Mouse (Mus musculus) thymus, adult 2 months (tissue): Measurements from ENCODE around the gene Ints5. TPM values are rescaled to one million over a fixed set of nuclear protein-coding genes. Genes with fewer than 3 reads are reported as not detected.

ENCODE experiments used
- DNase-seq: peaks from one replicate; pipeline ENCODE4 v3.0.0; 2021
- H3K27ac ChIP-seq: fragments of 200-500 bp; 2 replicates; pipeline ENCODE4 v1.5.1; 2012; ENCODE audit warnings: low read length, control low read depth; ENCODE audit not compliant: control insufficient read depth, insufficient read depth
- H3K27me3 ChIP-seq: fragments of 200-500 bp; 2 replicates; pipeline ENCODE4 v1.6.1; 2012; ENCODE audit warnings: mild to moderate bottlenecking, low read length, moderate library complexity, mixed read lengths; ENCODE audit not compliant: control insufficient read depth, insufficient read depth
- H3K36me3 ChIP-seq: fragments of 200-500 bp; 2 replicates; pipeline ENCODE4 v1.6.1; 2012; ENCODE audit warnings: mild to moderate bottlenecking, low read length, moderate library complexity; ENCODE audit not compliant: control insufficient read depth, insufficient read depth
- H3K4me1 ChIP-seq: fragments of 200-500 bp; replicated peaks from 2 replicates; pipeline ENCODE4 v1.6.1; 2012; ENCODE audit warnings: low read length; ENCODE audit not compliant: control insufficient read depth, insufficient read depth
- H3K4me3 ChIP-seq: fragments of 200-500 bp; 2 replicates; pipeline ENCODE4 v1.5.1; 2012; ENCODE audit warnings: mild to moderate bottlenecking, low read length, control low read depth, moderate library complexity; ENCODE audit not compliant: control insufficient read depth, insufficient read depth
- CTCF ChIP-seq: fragments of 200-500 bp; IDR thresholded peaks from 2 replicates; pipeline ENCODE4 v1.5.1; 2012; ENCODE audit warnings: mild to moderate bottlenecking, control low read depth, low read length, moderate library complexity, borderline replicate concordance; ENCODE audit not compliant: control insufficient read depth, poor library complexity, insufficient read depth; ENCODE audit errors: extremely low read depth
- POLR2A ChIP-seq: fragments of 200-500 bp; IDR thresholded peaks from 2 replicates; pipeline ENCODE4 v1.6.1; 2012; ENCODE audit warnings: mild to moderate bottlenecking, low read length, control low read depth, moderate library complexity; ENCODE audit not compliant: control insufficient read depth, poor library complexity, insufficient read depth; ENCODE audit errors: extremely low read depth
- WGBS: fragments of 180-500 bp; shearing (Covaris S2); methylation state at CpG from one replicate; pipeline ENCODE4 v1.1.7; 2018; 5-methylcytosine and 5-hydroxymethylcytosine counted together
- polyA plus RNA-seq: library from polyadenylated mRNA; depleted of rRNA; stranded (reverse); fragments of >200 nt; gene quantifications from 2 replicates; pipeline ENCODE4 v1.2.3, GENCODE M21; 2012

Ints5 gene
- polyA plus RNA-seq, 1 experiment = 51.9 TPM

DNA sequence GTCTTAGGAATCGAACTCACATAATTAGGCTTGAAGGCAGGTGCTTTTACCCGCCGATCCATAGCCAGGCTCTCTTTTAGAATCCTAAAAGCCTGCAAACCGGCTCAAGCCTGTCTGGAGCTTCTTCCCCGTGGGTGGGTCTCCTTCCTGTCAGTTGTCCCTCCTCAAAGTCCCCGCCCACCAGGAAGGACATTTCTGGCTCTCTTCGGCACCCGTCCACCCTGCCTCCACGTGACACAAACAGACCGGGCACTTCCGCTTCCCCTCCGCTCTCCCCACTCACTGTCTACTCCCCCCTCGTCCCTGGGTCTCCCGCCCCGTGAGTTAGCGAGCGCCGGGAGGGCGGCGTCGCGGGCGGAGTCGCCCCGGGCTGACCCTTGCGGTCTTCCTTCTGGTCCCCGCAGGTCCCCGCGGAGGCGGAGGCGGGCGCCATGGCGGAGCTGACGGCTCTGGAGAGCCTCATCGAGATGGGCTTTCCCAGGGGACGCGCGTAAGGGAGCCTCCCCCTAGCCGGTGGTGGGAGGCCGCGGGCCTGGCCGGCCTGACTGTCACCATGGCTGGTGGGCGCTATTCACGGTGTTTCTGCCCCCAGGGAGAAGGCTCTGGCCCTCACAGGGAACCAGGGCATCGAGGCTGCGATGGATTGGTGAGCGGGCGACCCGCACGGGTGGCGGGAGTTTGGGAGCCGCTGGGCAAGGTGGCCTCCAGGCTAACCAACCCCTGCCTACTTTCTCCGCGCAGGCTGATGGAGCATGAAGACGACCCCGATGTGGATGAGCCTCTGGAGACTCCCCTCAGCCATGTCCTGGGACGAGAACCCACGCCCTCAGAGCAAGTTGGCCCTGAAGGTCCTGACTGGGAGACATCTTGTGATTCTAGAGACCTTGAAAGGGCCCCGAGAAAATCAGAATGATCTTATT lies 21.3 kb upstream of the Ints5 start, which contains the start of gene Ubxn1:
Ubxn1 (plus strand) TSS at position 230 of the 920 bp plus-strand sequence.
- Histone ChIP-seq H3K27me3 (no peaks in the 10 kb centered on the region), H3K4me3 (peak within 1 kb of the TSS; percentile 92), H3K27ac (peak within 1 kb of the TSS; percentile 35), H3K4me1 (peaks cover 9% of the 10 kb centered on the region), H3K36me3 (peaks cover 18% of the 10 kb centered on the region)
- DNase-seq = peak; percentile 99
- WGBS = under 1% methylated on average over 59 of the region's 59 CpGs
- TF ChIP-seq POLR2A (peak; percentile 63; the same call in 1 of the 2 replicates), CTCF (0 out of 2 replicates have a peak, but pooled peaks have one; percentile 21)

DNA sequence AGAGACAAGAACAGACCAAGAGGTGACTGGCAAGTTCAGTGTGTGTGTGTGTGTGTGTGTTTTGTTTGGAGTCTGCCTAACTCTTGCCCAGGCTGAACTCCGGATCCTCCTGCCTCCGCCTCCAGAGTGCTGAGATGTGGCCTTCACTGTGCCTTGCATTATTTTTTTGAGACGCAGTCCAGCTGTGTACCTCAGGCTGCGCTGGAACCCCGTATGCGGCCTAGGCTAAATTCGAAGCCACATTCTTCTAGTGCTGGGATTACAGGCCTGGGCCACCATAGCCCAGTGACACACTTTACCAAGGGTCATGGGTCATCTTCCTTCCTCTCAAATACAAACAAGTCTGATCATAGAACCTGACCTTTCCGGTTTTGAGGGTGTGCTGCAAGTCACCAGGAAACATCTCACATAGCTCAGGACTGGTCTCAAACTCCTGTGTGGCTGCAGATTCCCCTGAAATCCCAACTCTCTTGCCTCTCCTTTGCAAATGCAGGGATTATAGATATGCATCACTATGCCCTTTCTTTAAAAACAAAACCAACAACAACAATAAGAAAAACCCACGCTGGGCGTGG lies 20.5 kb upstream of the Ints5 start:
- no peak overlapping the region for H3K27ac ChIP-seq
- 77% methylated on average over 10 of the region's 10 CpGs for WGBS
- H3K27me3 ChIP-seq = no peaks in the 10 kb centered on the region
- peak overlapping the region; percentile 92 for H3K4me3 ChIP-seq
- DNase-seq = no peak
- H3K4me1 ChIP-seq = peaks cover 9% of the 10 kb centered on the region
- peaks cover 18% of the 10 kb centered on the region for H3K36me3 ChIP-seq
- TF ChIP-seq CTCF (no peak), POLR2A (no peak)

DNA sequence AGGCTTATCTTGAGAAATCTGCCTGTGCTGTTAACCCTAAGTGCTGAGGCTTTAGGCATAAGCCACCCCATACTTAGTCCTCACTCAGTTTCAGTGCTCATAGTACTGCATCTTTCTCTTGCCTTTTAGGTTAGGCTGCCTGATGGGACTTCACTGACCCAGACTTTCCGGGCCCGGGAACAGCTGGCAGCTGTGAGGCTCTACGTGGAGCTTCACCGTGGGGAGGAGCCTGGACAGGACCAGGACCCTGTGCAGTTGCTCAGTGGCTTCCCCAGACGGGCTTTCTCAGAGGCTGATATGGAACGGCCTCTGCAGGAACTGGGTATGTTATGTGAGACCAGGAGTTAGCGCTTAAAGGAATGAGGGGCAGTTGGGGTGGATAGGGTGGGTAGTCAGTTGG lies 17.8 kb upstream of the Ints5 start:
- Histone ChIP-seq H3K36me3 (peaks cover 18% of the 10 kb centered on the region), H3K27ac (no peak overlapping the region), H3K4me1 (peaks cover 10% of the 10 kb centered on the region), H3K27me3 (no peaks in the 10 kb centered on the region), H3K4me3 (no peak overlapping the region)
- TF ChIP-seq CTCF = no peak
- TF ChIP-seq POLR2A = no peak
- 98% methylated on average over 7 of the region's 7 CpGs for WGBS
- DNase-seq = no peak

DNA sequence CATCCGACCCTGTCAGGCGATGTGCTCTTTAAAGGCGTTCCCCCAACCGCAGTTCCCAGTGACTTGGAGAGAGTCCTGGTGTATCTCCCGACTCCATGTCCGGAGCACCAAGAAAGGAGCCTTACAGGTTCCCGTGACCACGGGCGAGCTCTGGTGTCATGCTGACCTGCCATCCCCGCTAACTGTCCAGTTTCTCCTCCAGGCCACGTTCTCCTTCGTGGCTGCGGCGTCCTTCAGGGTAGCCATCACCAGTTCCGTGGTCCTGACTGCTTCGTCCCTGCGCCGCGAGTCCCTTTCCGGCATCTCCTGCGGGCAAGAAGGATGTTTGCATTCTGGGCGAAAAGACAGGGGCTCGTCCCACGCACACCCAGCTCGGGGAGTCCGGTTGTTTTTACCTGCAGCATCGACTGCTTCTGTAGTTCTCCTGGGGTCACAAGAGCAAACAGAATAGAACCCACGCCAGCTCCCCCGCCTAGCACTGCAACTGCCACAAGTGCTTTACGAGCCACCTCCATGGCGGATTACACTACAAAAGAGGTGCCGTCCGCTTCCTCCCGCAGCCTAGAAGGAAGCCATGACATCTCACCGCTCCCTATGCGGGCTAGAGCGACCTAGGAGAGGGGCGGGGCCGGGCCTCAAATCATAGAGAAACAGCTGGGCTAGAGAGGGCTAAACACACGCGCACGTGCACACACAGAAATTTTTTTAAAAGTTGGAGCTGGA lies 12.3 kb upstream of the Ints5 start, which contains the start of gene Uqcc3:
Uqcc3 (minus strand) TSS at position 613 of the 723 bp plus-strand sequence.
- no peaks in the 10 kb centered on the region for H3K36me3 ChIP-seq
- under 1% methylated on average over 42 of the region's 42 CpGs for WGBS
- peak; percentile 93 for TF ChIP-seq POLR2A
- no peak for TF ChIP-seq CTCF
- H3K4me3 ChIP-seq = peak within 1 kb of the TSS; percentile 95
- H3K27ac ChIP-seq = peak within 1 kb of the TSS; percentile 66
- DNase-seq = peak; percentile 93
- H3K27me3 ChIP-seq = no peaks in the 10 kb centered on the region
- H3K4me1 ChIP-seq = peaks cover 5% of the 10 kb centered on the region

DNA sequence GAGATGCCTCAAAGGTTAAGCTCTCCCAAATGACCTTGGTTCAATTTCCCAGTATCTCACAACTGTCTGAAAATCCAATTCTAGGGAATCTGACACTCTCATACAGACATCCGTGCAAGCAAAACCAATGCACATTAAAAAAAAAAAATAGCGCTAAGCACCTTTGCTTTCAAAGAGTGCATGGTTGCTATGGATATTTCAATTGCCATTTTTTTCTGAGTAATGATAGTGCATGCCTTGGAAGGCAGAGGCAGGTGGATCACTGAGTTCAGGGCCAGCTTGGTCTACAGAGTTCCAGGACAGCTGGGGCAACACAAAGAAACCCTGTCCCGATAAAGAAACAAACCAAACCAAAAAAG lies 11.8 kb upstream of the Ints5 start:
- no peak overlapping the region for H3K4me3 ChIP-seq
- DNase-seq = no peak
- no peak for TF ChIP-seq POLR2A
- TF ChIP-seq CTCF = no peak
- WGBS = 2% methylated on average over 3 of the region's 3 CpGs
- H3K27ac ChIP-seq = no peak overlapping the region
- H3K4me1 ChIP-seq = peaks cover 5% of the 10 kb centered on the region
- H3K27me3 ChIP-seq = no peaks in the 10 kb centered on the region
- H3K36me3 ChIP-seq = no peaks in the 10 kb centered on the region

DNA sequence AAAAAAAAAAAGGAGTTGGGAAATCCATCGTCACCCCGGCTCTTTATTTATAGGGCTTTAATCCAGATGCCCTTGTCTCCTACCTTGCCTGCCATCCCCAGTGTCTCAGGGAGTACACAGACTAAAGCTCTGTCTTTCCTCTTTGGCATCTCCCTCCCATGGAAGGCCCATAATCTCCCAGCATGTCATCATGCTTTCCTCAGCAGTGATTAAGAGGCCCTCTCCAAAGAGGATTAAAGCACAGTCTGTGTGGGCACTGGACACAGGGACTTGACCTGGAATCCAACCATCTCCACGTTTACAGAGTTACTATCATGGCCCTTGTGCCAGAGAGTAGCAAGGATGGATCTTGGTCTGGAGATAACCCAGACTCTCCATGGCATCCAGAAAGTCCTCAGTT lies 9.2 kb upstream of the Ints5 start, which contains the start of the genes Lbhd1 and Gm49403:
Lbhd1 (plus strand) TSS at position 117 of the 400 bp plus-strand sequence.
Gm49403 (plus strand) TSS at position 315 of the 400 bp plus-strand sequence.
- peaks cover 10% of the 10 kb centered on the region for H3K4me1 ChIP-seq
- no peaks in the 10 kb centered on the region for H3K27me3 ChIP-seq
- no peak within 1 kb of the TSS for H3K27ac ChIP-seq
- TF ChIP-seq CTCF (no peak), POLR2A (no peak)
- no peaks in the 10 kb centered on the region for H3K36me3 ChIP-seq
- 78% methylated on average over 3 of the region's 3 CpGs for WGBS
- DNase-seq = no peak
- no peak within 1 kb of the TSS for H3K4me3 ChIP-seq
